Mouse (Mus musculus) CH12.LX (cell line): ENCODE measurements at regions not wholly inside any gene's neighbourhood (a gene's known extent, or its start where the extent isn't known, plus 50 kb on each side); places are given as distances from the start of the nearest gene placed in this dataset.
A peak's percentile ranks its signal among the peaks of the same experiment; 100 is the strongest.

ENCODE experiments used
- DNase-seq: peaks from one replicate; pipeline ENCODE4 v3.0.0-alpha.2; 2013; ENCODE audit errors: extremely low read depth
- H3K27ac ChIP-seq: 2 replicates; pipeline ENCODE4 v1.5.1; 2012; ENCODE audit warnings: low read depth, mild to moderate bottlenecking, control low read depth, moderate library complexity; ENCODE audit not compliant: insufficient read depth
- H3K27me3 ChIP-seq: replicated peaks from 2 replicates; pipeline ENCODE3; 2012; ENCODE audit warnings: inconsistent platforms
- H3K36me3 ChIP-seq, 2 experiments: replicated peaks in 1 of 2; 2 replicates each; pipeline versions ENCODE3 to v1.6.1; 2012; ENCODE audit warnings: inconsistent platforms in 1 of 2, low read length in 1 of 2, mild to moderate bottlenecking in 1 of 2, mixed read lengths in 1 of 2, moderate library complexity in 1 of 2; ENCODE audit not compliant: control insufficient read depth in 1 of 2, insufficient read depth in 1 of 2
- H3K4me1 ChIP-seq, 2 experiments: 2 replicates each; pipeline ENCODE4 v1.6.1; 2012; ENCODE audit warnings: inconsistent platforms in 1 of 2, moderate library complexity in 1 of 2; ENCODE audit not compliant: insufficient read depth in 2 of 2, control insufficient read depth in 1 of 2
- H3K4me2 ChIP-seq: 2 replicates; pipeline ENCODE4 v1.6.1; 2012; ENCODE audit warnings: low read depth, mild to moderate bottlenecking, control low read depth; ENCODE audit not compliant: poor library complexity, insufficient read depth, severe bottlenecking
- H3K4me3 ChIP-seq, 3 experiments: fragments of 150-350 bp in 1 of 3; sonication (generic) in 1 of 3; replicated peaks in 1 of 3; 2 replicates each; pipeline versions ENCODE3 to v1.5.1; 2011 to 2012; ENCODE audit warnings: low read depth in 2 of 3, low read length in 2 of 3, mild to moderate bottlenecking in 2 of 3, moderate library complexity in 2 of 3, control low read depth in 1 of 3, improper control_type of control experiment in 1 of 3, inconsistent platforms in 1 of 3, mixed read lengths in 1 of 3; ENCODE audit not compliant: poor library complexity in 1 of 3
- H3K79me2 ChIP-seq: replicated peaks from 2 replicates; pipeline ENCODE4 v1.6.1; 2012; ENCODE audit warnings: mild to moderate bottlenecking, moderate library complexity; ENCODE audit not compliant: control insufficient read depth, poor library complexity, insufficient read depth, severe bottlenecking; ENCODE audit errors: extremely low read depth
- H3K9ac ChIP-seq: 2 replicates; pipeline ENCODE4 v1.6.1; 2012; ENCODE audit warnings: low read depth, mild to moderate bottlenecking, control low read depth, moderate library complexity; ENCODE audit not compliant: insufficient read depth
- H3K9me3 ChIP-seq: replicated peaks from 2 replicates; pipeline ENCODE3; 2012; ENCODE audit warnings: low read length, inconsistent platforms, mixed read lengths
- CHD1 ChIP-seq: IDR thresholded peaks from 2 replicates; pipeline ENCODE4 v1.6.1; 2012; ENCODE audit warnings: low read depth, low read length, improper control_type of control experiment, inconsistent platforms
- CHD2 ChIP-seq: IDR thresholded peaks from 2 replicates; pipeline ENCODE4 v1.6.1; 2011; ENCODE audit warnings: low read length, improper control_type of control experiment
- CTCF ChIP-seq, 2 experiments: IDR thresholded peaks in 1 of 2; conservative IDR thresholded peaks in 1 of 2; 2 replicates each; pipeline ENCODE4 v1.5.1; 2011 to 2012; ENCODE audit warnings: low read depth in 2 of 2, low read length in 2 of 2, improper control_type of control experiment in 1 of 2, inconsistent platforms in 1 of 2, mild to moderate bottlenecking in 1 of 2, moderate library complexity in 1 of 2
- E2F4 ChIP-seq: IDR thresholded peaks from 2 replicates; pipeline ENCODE4 v1.6.1; 2011; ENCODE audit warnings: low read depth, low read length, improper control_type of control experiment; ENCODE audit not compliant: insufficient replicate concordance
- ELF1 ChIP-seq: IDR thresholded peaks from 2 replicates; pipeline ENCODE4 v1.6.1; 2014; ENCODE audit warnings: low read depth, mild to moderate bottlenecking, inconsistent platforms, low read length, improper control_type of control experiment
- EP300 ChIP-seq: IDR thresholded peaks from 2 replicates; pipeline ENCODE4 v1.6.1; 2011; ENCODE audit warnings: low read length, improper control_type of control experiment
- ETS1 ChIP-seq: conservative IDR thresholded peaks from 2 replicates; pipeline ENCODE4 v1.6.1; 2012; ENCODE audit warnings: low read depth, mild to moderate bottlenecking, inconsistent platforms, low read length, improper control_type of control experiment, moderate library complexity
- KAT2A ChIP-seq: IDR thresholded peaks from 2 replicates; pipeline ENCODE4 v1.6.1; 2012; ENCODE audit warnings: low read length, improper control_type of control experiment, inconsistent platforms; ENCODE audit not compliant: insufficient replicate concordance
- MAFK ChIP-seq: IDR thresholded peaks from 2 replicates; pipeline ENCODE4 v1.6.1; 2011; ENCODE audit warnings: low read length, improper control_type of control experiment; ENCODE audit not compliant: insufficient replicate concordance
- MAX ChIP-seq: IDR thresholded peaks from 2 replicates; pipeline ENCODE4 v1.6.1; 2011; ENCODE audit warnings: low read length, improper control_type of control experiment
- MAZ ChIP-seq: IDR thresholded peaks from 2 replicates; pipeline ENCODE4 v1.6.1; 2012; ENCODE audit warnings: low read depth, mild to moderate bottlenecking, inconsistent platforms, low read length, improper control_type of control experiment, moderate library complexity
- MEF2A ChIP-seq: IDR thresholded peaks from 2 replicates; pipeline ENCODE4 v1.6.1; 2014; ENCODE audit warnings: low read depth, mild to moderate bottlenecking, inconsistent platforms, low read length, improper control_type of control experiment, borderline replicate concordance
- MXI1 ChIP-seq: IDR thresholded peaks from 2 replicates; pipeline ENCODE4 v1.6.1; 2011; ENCODE audit warnings: mild to moderate bottlenecking, low read depth, low read length, improper control_type of control experiment
- MYC ChIP-seq: IDR thresholded peaks from 2 replicates; pipeline ENCODE4 v1.6.1; 2011; ENCODE audit warnings: low read depth, mild to moderate bottlenecking, improper control_type of control experiment, low read length
- NRF1 ChIP-seq: IDR thresholded peaks from 2 replicates; pipeline ENCODE4 v1.6.1; 2014; ENCODE audit warnings: low read depth, mild to moderate bottlenecking, inconsistent platforms, low read length, improper control_type of control experiment, moderate library complexity
- PAX5 ChIP-seq: IDR thresholded peaks from 2 replicates; pipeline ENCODE4 v1.6.1; 2012; ENCODE audit warnings: low read length, inconsistent platforms, mixed read lengths
- RAD21 ChIP-seq: IDR thresholded peaks from 2 replicates; pipeline ENCODE4 v1.6.1; 2011; ENCODE audit warnings: low read depth, mild to moderate bottlenecking, low read length, improper control_type of control experiment, moderate library complexity
- SIN3A ChIP-seq: IDR thresholded peaks from 2 replicates; pipeline ENCODE4 v1.6.1; 2012; ENCODE audit warnings: low read length, improper control_type of control experiment, inconsistent platforms
- SMC3 ChIP-seq: IDR thresholded peaks from 2 replicates; pipeline ENCODE4 v1.6.1; 2011; ENCODE audit warnings: low read depth, low read length, improper control_type of control experiment
- TBP ChIP-seq: conservative IDR thresholded peaks from 2 replicates; pipeline ENCODE4 v1.6.1; 2011; ENCODE audit warnings: low read depth, low read length, improper control_type of control experiment
- USF2 ChIP-seq: conservative IDR thresholded peaks from 2 replicates; pipeline ENCODE4 v1.6.1; 2011; ENCODE audit warnings: low read depth, low read length, improper control_type of control experiment
- ZC3H11A ChIP-seq: IDR thresholded peaks from 2 replicates; pipeline ENCODE4 v1.6.1; 2012; ENCODE audit warnings: low read depth, mild to moderate bottlenecking, inconsistent platforms, low read length, improper control_type of control experiment
- ZMIZ1 ChIP-seq: IDR thresholded peaks from 2 replicates; pipeline ENCODE4 v1.6.1; 2012; ENCODE audit warnings: low read depth, mild to moderate bottlenecking, inconsistent platforms, low read length, improper control_type of control experiment
- ZNF384 ChIP-seq: IDR thresholded peaks from 2 replicates; pipeline ENCODE4 v1.6.1; 2012; ENCODE audit warnings: low read depth, low read length, improper control_type of control experiment, inconsistent platforms
- dilution Hi-C: fragments of 300-500 bp; cut with MboI; formaldehyde crosslinking; loops from 2 replicates; pipeline ENCODE4 v1.14.3; 2020; ENCODE audit warnings: low sequenced_read_pairs; ENCODE audit not compliant: extremely low pct_unique_long_range_greater_than_20kb, extremely low pct_ligation_motif_present
- in situ Hi-C: fragments of 300-500 bp; cut with MboI; formaldehyde crosslinking; loops from 3 replicates; pipeline ENCODE4 v1.14.3; 2019; ENCODE audit warnings: low sequenced_read_pairs, low pct_ligation_motif_present, low pct_unique_long_range_greater_than_20kb, mixed read lengths

GRCm38 (mm10) chr14:36499323-36499722 lies 404.6 kb downstream of the 4930474N05Rik start:
- TF ChIP-seq CHD1 = no peak
- TF ChIP-seq PAX5 = no peak
- no peak for TF ChIP-seq NRF1
- no peak for TF ChIP-seq CTCF (conservative IDR thresholded peaks at IDR 0.05 in 1 of 2, IDR thresholded peaks at IDR 0.05 in 1 of 2; ENCODE audit: low read depth in 2 of 2, low read length in 2 of 2)
- no peak for TF ChIP-seq MAFK
- TF ChIP-seq TBP = no peak
- TF ChIP-seq CHD2 = no peak
- TF ChIP-seq ZNF384 = no peak
- TF ChIP-seq SMC3 = no peak
- no peak for TF ChIP-seq SIN3A
- in situ Hi-C loops (no loop called here), dilution Hi-C loops (no loop called here)

GRCm38 (mm10) chr14:36485499-36485898 lies 390.8 kb downstream of the 4930474N05Rik start:
- Histone ChIP-seq H3K9ac (no peak overlapping the region), H3K4me2 (no peak overlapping the region), H3K79me2 (no peaks in the 10 kb centered on the region), H3K4me3 (no peak overlapping the region), H3K4me1 (no peaks in the 10 kb centered on the region), H3K27ac (no peak overlapping the region), H3K27me3 (peaks cover 5% of the 10 kb centered on the region), H3K36me3 (no peaks in the 10 kb centered on the region), H3K9me3 (no peaks in the 10 kb centered on the region)
- TF ChIP-seq MYC (no peak), USF2 (no peak), ZC3H11A (no peak), MAX (no peak), NRF1 (no peak)
- in situ Hi-C loops = no loop called here
- no peak for DNase-seq
- dilution Hi-C loops = no loop called here

More at GRCm38 (mm10) chr14:36499323-36499722, 404.6 kb downstream of the 4930474N05Rik start:
- Histone ChIP-seq H3K4me2 (peak overlapping the region; percentile 36; the same call in 1 of the 2 replicates), H3K9me3 (no peaks in the 10 kb centered on the region), H3K36me3 (no peaks in the 10 kb centered on the region), H3K79me2 (no peaks in the 10 kb centered on the region), H3K27me3 (no peaks in the 10 kb centered on the region), H3K9ac (no peak overlapping the region), H3K4me1 (peaks cover 3 to 6% of the 10 kb centered on the region in 2 experiments; a peak in 2 of 4 replicates), H3K4me3 (no peak overlapping the region), H3K27ac (no peak overlapping the region)
- DNase-seq = peak; percentile 24

- DNase-seq = no peak
- Histone ChIP-seq H3K27me3 (no peaks in the 10 kb centered on the region), H3K27ac (no peak overlapping the region), H3K9ac (no peak overlapping the region), H3K4me2 (no peak overlapping the region), H3K4me1 (no peaks in the 10 kb centered on the region), H3K9me3 (no peaks in the 10 kb centered on the region), H3K79me2 (no peaks in the 10 kb centered on the region), H3K4me3 (no peak overlapping the region), H3K36me3 (no peaks in the 10 kb centered on the region)
- in situ Hi-C loops = no loop called here
- no peak for TF ChIP-seq MYC
- no peak for TF ChIP-seq CTCF (conservative IDR thresholded peaks at IDR 0.05 in 1 of 2, IDR thresholded peaks at IDR 0.05 in 1 of 2; ENCODE audit: low read depth in 2 of 2, low read length in 2 of 2)
- TF ChIP-seq E2F4 = no peak
- no peak for TF ChIP-seq KAT2A
- TF ChIP-seq CHD2 = no peak
- no peak for TF ChIP-seq ELF1
- no peak for TF ChIP-seq EP300
- no peak for TF ChIP-seq RAD21
- TF ChIP-seq CHD1 = no peak
- no peak for TF ChIP-seq USF2
- TF ChIP-seq ETS1 = no peak
- TF ChIP-seq MAX = no peak
- no peak for TF ChIP-seq MXI1
- TF ChIP-seq MEF2A = no peak
- no peak for TF ChIP-seq MAZ
- TF ChIP-seq ZMIZ1 = no peak
- no peak for TF ChIP-seq ZNF384
- dilution Hi-C loops = no loop called here
These were observed 376.9 kb downstream of the 4930474N05Rik start for GRCm38 (mm10) chr14:36471617-36472016.
